Mouse (Mus musculus) E14TG2a.4 (cell line): ENCODE measurements around the gene Gcnt3.

Source experiments
- H3K27me3 ChIP-seq: 2 replicates; pipeline ENCODE4 v1.6.1; 2014; ENCODE audit warnings: low read length, control low read depth; ENCODE audit not compliant: insufficient read depth
- H3K36me3 ChIP-seq: 2 replicates; pipeline ENCODE4 v1.6.1; 2014; ENCODE audit warnings: low read length, control low read depth; ENCODE audit not compliant: insufficient read depth
- H3K4me1 ChIP-seq: replicated peaks from 2 replicates; pipeline ENCODE4 v1.6.1; 2014; ENCODE audit warnings: low read depth, low read length, control low read depth
- H3K4me3 ChIP-seq: replicated peaks from 2 replicates; pipeline ENCODE4 v1.5.1; 2014; ENCODE audit warnings: mild to moderate bottlenecking, low read length
- H3K9me3 ChIP-seq: 2 replicates; pipeline ENCODE4 v1.6.1; 2014; ENCODE audit warnings: low read length, control low read depth
- CTCF ChIP-seq: conservative IDR thresholded peaks from 2 replicates; pipeline ENCODE4 v1.5.1; 2014; ENCODE audit warnings: low read length
- NANOG ChIP-seq: IDR thresholded peaks from 2 replicates; pipeline ENCODE4 v1.6.1; 2014; ENCODE audit warnings: borderline replicate concordance, low read length, mixed read lengths
- POU5F1 ChIP-seq: IDR thresholded peaks from 2 replicates; pipeline ENCODE4 v1.6.1; 2014; ENCODE audit warnings: low read length, borderline replicate concordance

Gcnt3 gene

DNA sequence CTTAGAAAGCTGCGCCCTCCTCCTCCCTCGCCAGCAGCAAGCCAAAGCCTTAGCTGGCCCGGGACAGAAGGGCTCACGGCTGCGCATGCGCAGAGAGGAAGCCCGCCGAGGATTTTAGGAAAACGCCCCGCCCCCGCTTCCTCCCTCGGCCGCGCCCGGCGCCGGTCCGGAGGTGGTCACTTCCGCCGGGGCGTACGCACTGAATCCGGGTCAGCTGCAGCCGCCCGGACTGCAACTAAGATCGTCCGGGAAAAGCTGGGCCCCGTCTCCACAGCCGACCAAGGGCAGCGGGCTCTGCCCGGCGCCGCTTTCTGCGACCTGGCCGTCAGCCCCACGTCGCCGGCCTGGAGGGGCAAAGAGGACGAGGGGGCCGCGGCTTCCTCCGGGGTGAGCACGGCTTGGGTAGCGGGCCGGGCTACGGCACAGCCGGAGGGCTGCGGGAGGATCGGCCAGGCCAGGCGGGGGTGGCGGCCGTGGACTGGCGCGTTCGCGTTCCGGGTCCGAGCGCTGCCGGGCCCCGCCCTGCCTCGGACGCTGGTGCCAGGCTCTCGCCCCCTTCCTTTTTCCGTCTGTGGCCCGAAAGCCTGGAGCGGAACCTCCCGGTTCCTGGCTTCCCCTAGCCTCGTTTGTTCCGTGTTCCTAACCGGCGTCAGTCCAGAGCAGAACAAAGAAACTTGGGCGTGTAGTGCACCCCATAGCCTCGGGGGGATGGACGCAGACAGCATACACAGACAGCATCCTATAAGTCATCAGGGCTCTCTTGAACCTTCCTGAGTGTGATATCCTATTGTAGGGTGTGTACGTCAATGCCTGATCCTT is 48.4 kb downstream of the Gcnt3 start, which contains the start of gene Bnip2:
TSS of gene Bnip2 (plus strand) at position 164 of the 819 bp plus-strand sequence.
- H3K4me1 ChIP-seq = peaks cover 36% of the 10 kb centered on the region
- H3K36me3 ChIP-seq = peaks cover 31% of the 10 kb centered on the region
- no peaks in the 10 kb centered on the region for H3K27me3 ChIP-seq
- H3K4me3 ChIP-seq = peak within 1 kb of the TSS; percentile 100
- no peaks in the 10 kb centered on the region for H3K9me3 ChIP-seq
- TF ChIP-seq NANOG = no peak
- no peak for TF ChIP-seq POU5F1
- no peak for TF ChIP-seq CTCF

DNA sequence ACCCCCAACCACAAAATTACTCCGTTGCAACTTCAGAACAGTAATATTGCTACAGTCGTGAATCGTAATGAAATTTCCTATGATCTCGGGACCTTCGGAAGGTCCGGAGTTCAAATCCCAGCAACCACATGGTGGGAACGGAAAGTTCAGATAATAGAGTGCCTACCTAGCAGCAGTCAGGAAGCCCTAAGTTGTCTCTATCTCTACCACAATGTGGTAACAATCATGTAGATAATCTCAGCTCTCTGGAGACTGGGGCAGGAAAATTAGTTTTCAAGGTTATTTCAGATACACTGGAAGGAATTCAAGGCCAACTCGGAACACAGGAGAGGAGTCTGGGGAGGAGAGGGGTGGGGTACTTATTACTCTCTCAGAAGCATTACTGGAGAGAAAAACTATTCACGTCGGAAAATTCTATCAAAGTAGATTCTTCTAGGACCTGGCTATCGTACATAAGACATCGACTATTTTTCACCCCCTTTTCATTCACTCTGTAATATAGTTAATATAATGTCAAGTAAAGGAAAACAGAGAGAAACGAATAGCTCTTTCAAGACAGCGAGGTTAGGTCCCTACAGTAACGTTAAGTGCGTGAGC is 49.1 kb downstream of the Gcnt3 start:
- Histone ChIP-seq H3K27me3 (no peaks in the 10 kb centered on the region), H3K36me3 (peaks cover 27% of the 10 kb centered on the region), H3K4me3 (peak overlapping the region; percentile 100), H3K9me3 (no peaks in the 10 kb centered on the region), H3K4me1 (peaks cover 33% of the 10 kb centered on the region)
- TF ChIP-seq CTCF = no peak
- no peak for TF ChIP-seq NANOG

DNA sequence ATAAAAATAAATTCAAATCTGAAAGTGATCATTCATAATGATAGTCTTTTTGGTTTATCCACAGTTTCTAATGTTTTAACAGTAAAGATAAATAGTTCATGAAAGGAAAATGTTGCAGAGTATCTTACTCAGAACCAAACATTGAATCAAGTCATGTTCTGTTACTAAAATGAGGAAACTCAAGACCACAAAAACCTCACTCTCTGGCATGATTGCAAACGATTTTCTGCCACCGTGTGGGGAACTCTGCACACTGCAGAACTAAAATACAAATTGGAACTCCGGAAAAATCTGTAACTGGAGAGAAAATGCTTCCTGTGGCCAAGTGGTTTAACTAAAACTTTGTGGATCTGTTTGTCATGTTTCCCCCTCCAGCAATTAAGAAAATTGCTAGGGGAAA is 50.3 kb downstream of the Gcnt3 start:
- no peak overlapping the region for H3K4me3 ChIP-seq
- peak; percentile 50 for TF ChIP-seq CTCF
- TF ChIP-seq NANOG = no peak
- peaks cover 33% of the 10 kb centered on the region for H3K4me1 ChIP-seq

DNA sequence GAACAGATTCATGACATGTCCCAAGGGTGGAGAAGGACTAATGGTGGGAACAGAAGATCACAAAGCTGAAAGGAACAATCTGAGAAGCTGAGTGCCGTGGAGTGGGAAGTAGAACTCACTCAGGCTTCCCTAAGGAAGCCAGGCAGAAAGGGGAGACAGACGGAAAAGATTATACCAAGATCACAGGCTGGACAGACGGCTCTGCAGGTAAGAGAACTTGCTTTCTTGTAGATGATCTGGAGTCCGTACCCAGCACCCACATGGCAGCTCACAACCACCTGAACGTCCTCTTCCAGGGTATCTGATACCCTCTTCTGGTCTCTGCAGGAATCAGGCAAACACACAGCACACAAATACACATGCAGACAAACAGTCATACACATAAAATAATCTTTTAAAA is 51.3 kb downstream of the Gcnt3 start:
- Histone ChIP-seq H3K27me3 (no peaks in the 10 kb centered on the region), H3K4me3 (no peak overlapping the region), H3K4me1 (peaks cover 23% of the 10 kb centered on the region), H3K36me3 (peaks cover 11% of the 10 kb centered on the region), H3K9me3 (no peaks in the 10 kb centered on the region)
- TF ChIP-seq CTCF = no peak
- TF ChIP-seq NANOG = no peak
- no peak for TF ChIP-seq POU5F1

More for the DNA sequence above, 50.3 kb downstream of the Gcnt3 start:
- H3K9me3 ChIP-seq = no peaks in the 10 kb centered on the region
- no peaks in the 10 kb centered on the region for H3K27me3 ChIP-seq
- H3K36me3 ChIP-seq = peaks cover 21% of the 10 kb centered on the region

DNA sequence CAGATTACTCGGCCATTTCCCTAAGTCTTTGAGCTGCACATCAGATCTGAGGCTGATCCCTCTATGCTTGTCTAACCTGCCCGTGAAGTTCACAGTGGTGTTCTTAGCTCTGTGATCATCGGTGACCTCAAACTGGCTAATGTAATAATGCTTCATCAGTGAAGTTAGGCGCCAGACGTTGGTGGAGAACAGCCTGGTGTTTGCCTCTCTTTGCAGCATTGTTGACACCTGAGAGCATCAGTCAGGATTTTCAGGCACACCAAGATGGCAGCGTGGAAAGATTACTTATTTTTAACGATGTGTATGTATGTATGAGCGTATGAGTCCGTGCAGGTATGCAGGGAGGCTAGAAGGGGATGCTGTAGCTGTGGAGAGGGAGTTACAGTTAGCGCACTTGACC is 51.8 kb downstream of the Gcnt3 start:
- Histone ChIP-seq H3K27me3 (no peaks in the 10 kb centered on the region), H3K36me3 (peaks cover 6% of the 10 kb centered on the region), H3K9me3 (no peaks in the 10 kb centered on the region), H3K4me1 (peaks cover 18% of the 10 kb centered on the region), H3K4me3 (no peak overlapping the region)
- no peak for TF ChIP-seq POU5F1
- no peak for TF ChIP-seq CTCF
- TF ChIP-seq NANOG = no peak

DNA sequence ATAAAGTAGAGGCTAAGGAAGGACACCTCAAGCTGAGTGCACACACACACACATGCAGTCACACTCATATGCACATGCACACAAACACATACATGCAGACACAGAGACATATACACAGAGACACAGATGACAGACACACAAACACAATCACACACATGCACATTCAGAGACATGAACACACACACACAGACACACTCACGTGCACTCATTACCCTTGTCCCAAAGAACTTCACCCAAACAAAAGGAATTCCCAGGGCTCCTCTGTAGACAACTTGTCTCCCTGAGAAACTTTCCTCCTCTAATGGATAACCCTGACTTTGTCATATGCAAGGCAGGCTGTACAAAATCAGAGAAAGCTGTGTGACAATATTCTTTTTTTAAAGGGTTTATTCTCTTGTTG is 52.4 kb downstream of the Gcnt3 start:
- no peak for TF ChIP-seq CTCF
- no peak for TF ChIP-seq POU5F1
- TF ChIP-seq NANOG = no peak

More for the DNA sequence above, 52.4 kb downstream of the Gcnt3 start:
- Histone ChIP-seq H3K4me1 (peaks cover 12% of the 10 kb centered on the region), H3K27me3 (no peaks in the 10 kb centered on the region), H3K9me3 (no peaks in the 10 kb centered on the region), H3K4me3 (no peak overlapping the region), H3K36me3 (0 out of 2 replicates have a peak, but pooled peaks cover under 1% of the 10 kb centered on the region)
